Mouse (Mus musculus): ENCODE data around the gene Ntng1. TPM values are rescaled to one million over a fixed set of nuclear protein-coding genes. Genes with fewer than 3 reads are reported as not detected.
A peak's percentile ranks its signal among the peaks of the same experiment; 100 is the strongest.
"Not testable (repeated sequence)": the region's sequence is repeated elsewhere in the genome, so short reads cannot be mapped to it uniquely, and the experiment has no call there.

Ntng1 gene
- polyA plus RNA-seq, 1 experiment from 2014 or later = 0.11 TPM

DNA sequence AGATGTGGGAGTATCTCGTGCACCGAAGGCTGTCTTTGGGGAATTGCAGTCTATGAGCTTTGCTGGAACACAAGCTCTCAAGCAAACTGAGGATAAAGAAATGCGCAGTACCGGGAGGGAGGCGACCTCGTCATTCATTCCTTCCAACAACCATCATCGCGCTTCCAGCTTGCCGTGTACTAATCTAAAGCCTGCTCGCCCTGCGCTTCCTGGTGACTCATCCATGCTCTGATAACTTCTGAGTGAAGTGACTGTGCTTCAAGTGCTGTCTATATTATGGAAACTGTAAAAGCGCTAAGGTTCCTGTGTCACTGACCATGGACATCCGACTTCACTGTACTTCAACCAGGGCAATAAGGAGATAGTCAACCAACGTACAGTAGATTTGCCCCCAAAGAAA, 371.7 kb downstream of the Ntng1 start:
- no peaks in the 10 kb centered on the region for H3K27me3 ChIP-seq
- no peaks in the 10 kb centered on the region for H3K36me3 ChIP-seq
- no peak overlapping the region for H3K9ac ChIP-seq
- peak overlapping the region; percentile 49 for H3K4me2 ChIP-seq
- ATAC-seq (replicated peaks; ENCODE audit: insufficient number of reproducible peaks, insufficient read depth, low FRiP score, low read depth) = peak; percentile 50; the same call in 1 of the 2 replicates
- 29% methylated on average over 14 of the region's 14 CpGs for WGBS
- H3K4me3 ChIP-seq = no peak overlapping the region; the same call in 1 of the 2 replicates
- no peaks in the 10 kb centered on the region for H3K9me3 ChIP-seq (replicated peaks)
- H3K27ac ChIP-seq = no peak overlapping the region
- H3K4me1 ChIP-seq (replicated peaks) = peaks cover 12% of the 10 kb centered on the region

DNA sequence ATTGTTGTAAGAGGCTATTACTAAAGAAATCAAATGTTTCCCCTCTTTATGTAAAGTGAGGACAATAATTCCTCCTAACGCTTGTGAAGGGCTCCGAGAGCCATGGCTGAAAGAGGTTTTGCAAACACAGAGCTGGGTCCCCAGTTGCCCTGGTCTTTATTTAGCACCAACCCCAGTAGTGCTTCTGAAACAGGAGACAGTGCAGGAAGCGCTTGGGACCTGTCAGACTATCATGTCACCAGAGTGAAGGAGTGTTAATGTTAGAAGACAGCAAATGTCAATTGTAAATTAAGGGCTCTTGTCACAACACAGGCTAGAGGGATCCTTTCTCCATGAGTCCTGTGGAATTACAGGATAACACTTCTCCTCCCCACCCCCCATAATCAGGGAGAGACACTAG, 376.9 kb downstream of the Ntng1 start:
- H3K27me3 ChIP-seq = no peaks in the 10 kb centered on the region
- 58% methylated on average over 3 of the region's 3 CpGs for WGBS
- no peak overlapping the region for H3K4me3 ChIP-seq
- no peak for ATAC-seq (replicated peaks; ENCODE audit: insufficient number of reproducible peaks, insufficient read depth, low FRiP score, low read depth)
- H3K4me2 ChIP-seq = no peak overlapping the region
- H3K27ac ChIP-seq = no peak overlapping the region
- peaks cover 9% of the 10 kb centered on the region for H3K4me1 ChIP-seq (replicated peaks)
- H3K36me3 ChIP-seq = no peaks in the 10 kb centered on the region
- H3K9me3 ChIP-seq (replicated peaks) = no peaks in the 10 kb centered on the region
- H3K9ac ChIP-seq = no peak overlapping the region

DNA sequence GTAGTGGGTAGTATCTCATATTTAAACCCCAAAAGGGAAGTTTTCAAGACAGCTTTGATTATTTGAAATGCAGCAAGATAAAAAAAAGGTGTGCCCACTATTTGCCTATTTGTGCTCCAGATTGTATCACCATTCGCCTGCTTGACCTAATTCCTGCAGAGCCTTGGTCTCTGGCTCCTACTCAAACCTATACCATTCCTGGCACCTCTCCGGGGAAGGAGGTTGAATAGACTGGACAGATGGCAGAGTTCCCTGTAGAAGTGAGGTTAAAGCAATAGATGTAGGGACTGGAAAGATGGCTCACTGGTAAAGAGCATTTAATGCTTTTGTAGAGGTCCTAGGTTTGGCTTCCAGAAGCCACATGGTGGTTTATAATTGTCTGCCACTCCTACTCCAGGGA, 378.2 kb downstream of the Ntng1 start:
- no peak for ATAC-seq (replicated peaks; ENCODE audit: insufficient number of reproducible peaks, insufficient read depth, low FRiP score, low read depth)
- 58% methylated on average over 2 of the region's 2 CpGs for WGBS
- no peaks in the 10 kb centered on the region for H3K9me3 ChIP-seq (replicated peaks)
- no peak overlapping the region for H3K9ac ChIP-seq
- no peaks in the 10 kb centered on the region for H3K36me3 ChIP-seq
- no peak overlapping the region for H3K4me2 ChIP-seq
- H3K4me1 ChIP-seq (replicated peaks) = peaks cover 7% of the 10 kb centered on the region
- no peaks in the 10 kb centered on the region for H3K27me3 ChIP-seq
- no peak overlapping the region for H3K4me3 ChIP-seq
- H3K27ac ChIP-seq = no peak overlapping the region

DNA sequence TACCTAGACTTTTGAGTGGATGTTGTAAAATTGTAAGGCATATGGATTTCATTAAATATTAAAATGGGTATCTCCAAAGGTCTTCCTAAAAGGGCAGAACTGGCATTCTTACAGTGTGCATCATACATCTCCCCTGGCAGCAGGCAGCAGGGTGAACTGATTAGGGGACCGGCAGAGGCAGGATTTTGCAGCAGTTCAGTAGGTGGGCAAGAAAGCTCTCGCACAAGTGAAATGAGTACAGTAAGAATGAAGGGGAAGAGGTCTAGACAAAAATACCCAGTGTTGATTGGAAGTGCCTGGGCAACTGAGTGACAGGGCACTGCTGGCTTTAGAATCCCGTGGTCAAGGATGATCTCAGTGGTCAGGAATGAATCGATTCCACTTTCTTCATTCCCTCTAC, 378.7 kb downstream of the Ntng1 start:
- Histone ChIP-seq H3K4me2 (no peak overlapping the region), H3K27me3 (no peaks in the 10 kb centered on the region), H3K9me3 (replicated peaks) (no peaks in the 10 kb centered on the region), H3K4me3 (no peak overlapping the region), H3K27ac (no peak overlapping the region), H3K9ac (no peak overlapping the region), H3K4me1 (replicated peaks) (peaks cover 7% of the 10 kb centered on the region), H3K36me3 (no peaks in the 10 kb centered on the region)
- 25% methylated on average over 4 of the region's 4 CpGs for WGBS
- no peak for ATAC-seq (replicated peaks; ENCODE audit: insufficient number of reproducible peaks, insufficient read depth, low FRiP score, low read depth)

DNA sequence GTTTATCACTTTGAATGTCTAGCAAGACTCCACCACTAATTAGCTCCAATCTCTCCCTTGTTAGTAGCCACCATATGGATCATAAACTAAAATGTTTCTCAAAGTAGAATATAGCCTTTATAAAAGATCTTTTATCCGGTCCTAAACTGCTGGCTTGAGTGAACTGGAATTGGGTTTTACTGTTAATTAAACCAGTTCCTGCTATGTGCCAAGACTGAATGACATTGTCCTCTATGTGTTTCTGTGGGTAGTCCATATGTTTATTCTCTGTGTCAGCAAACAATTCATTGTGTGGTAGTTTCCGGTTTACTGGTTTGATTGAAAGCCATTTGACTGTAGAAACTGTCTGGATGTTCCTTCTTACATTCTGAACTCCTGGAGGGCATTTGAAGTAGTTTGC, 387.4 kb downstream of the Ntng1 start:
- Histone ChIP-seq H3K4me2 (no peak overlapping the region), H3K27ac (no peak overlapping the region), H3K9ac (no peak overlapping the region), H3K4me1 (replicated peaks) (no peaks in the 10 kb centered on the region), H3K9me3 (replicated peaks) (no peaks in the 10 kb centered on the region), H3K4me3 (no peak overlapping the region), H3K27me3 (no peaks in the 10 kb centered on the region), H3K36me3 (no peaks in the 10 kb centered on the region)
- WGBS = 83% methylated on average over 2 of the region's 2 CpGs
- ATAC-seq (replicated peaks; ENCODE audit: insufficient number of reproducible peaks, insufficient read depth, low FRiP score, low read depth) = no peak

DNA sequence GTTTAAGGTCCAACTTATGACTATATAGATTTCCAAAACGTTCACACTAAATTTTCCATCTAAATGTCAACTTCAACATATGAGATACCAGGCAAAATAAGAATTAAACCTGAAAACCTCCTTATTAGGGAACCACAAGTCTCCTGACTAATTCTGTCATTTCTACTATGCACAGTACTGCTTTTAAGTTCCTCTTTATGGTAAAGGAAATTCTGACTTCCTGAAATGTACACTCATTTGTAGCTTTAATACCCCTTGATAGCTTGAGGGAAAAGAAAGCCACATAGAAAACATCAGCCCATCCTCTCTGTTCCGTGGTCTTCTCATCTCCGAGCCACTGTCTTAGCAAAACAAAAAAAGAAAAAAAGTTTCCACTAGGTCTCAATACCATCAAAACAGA, 396.2 kb downstream of the Ntng1 start:
- not testable (repeated sequence) for H3K4me3 ChIP-seq; H3K9me3 ChIP-seq (replicated peaks); H3K27me3 ChIP-seq; H3K4me1 ChIP-seq (replicated peaks); ATAC-seq (replicated peaks; ENCODE audit: insufficient number of reproducible peaks, insufficient read depth, low FRiP score, low read depth); H3K27ac ChIP-seq; H3K9ac ChIP-seq; H3K4me2 ChIP-seq; H3K36me3 ChIP-seq
- 61% methylated on average over 3 of the region's 3 CpGs for WGBS

DNA sequence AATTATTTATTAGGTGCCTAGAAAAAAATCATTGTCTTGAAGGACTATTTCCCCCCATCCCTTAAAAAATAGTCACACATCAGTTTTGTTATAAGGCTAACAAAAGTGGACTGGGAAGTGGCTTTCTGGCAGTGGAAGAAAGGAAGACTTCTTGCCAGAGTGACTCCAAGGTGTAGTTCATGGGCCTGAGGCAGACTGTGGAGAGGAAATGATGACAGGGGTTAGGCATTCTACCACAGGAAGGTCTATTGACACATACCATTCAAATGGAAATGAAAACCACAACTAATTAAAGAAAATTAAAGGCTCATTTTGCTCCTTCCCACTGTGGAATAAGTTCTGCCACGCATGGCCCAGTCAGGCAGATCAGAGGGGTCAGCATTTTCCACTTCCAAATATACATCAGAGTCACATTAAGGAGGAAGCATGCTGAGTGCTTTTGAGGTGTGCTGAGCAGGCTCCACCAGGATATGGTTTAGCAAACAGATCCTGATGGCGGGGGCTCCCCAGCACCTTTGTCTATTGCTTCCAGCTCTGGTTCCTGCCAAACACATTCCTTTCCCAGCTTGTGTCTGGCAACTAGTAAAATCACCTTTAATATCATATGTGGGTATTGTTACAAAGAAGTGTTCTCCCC, 403.2 kb downstream of the Ntng1 start:
- Histone ChIP-seq H3K9me3 (replicated peaks) (no peaks in the 10 kb centered on the region), H3K4me1 (replicated peaks) (peaks cover 3% of the 10 kb centered on the region; the same call in 1 of the 2 replicates), H3K36me3 (no peaks in the 10 kb centered on the region), H3K9ac (no peak overlapping the region), H3K4me2 (no peak overlapping the region), H3K4me3 (no peak overlapping the region), H3K27ac (no peak overlapping the region), H3K27me3 (no peaks in the 10 kb centered on the region)
- WGBS = 38% methylated on average over 2 of the region's 2 CpGs
- ATAC-seq (replicated peaks; ENCODE audit: insufficient number of reproducible peaks, insufficient read depth, low FRiP score, low read depth) = no peak

DNA sequence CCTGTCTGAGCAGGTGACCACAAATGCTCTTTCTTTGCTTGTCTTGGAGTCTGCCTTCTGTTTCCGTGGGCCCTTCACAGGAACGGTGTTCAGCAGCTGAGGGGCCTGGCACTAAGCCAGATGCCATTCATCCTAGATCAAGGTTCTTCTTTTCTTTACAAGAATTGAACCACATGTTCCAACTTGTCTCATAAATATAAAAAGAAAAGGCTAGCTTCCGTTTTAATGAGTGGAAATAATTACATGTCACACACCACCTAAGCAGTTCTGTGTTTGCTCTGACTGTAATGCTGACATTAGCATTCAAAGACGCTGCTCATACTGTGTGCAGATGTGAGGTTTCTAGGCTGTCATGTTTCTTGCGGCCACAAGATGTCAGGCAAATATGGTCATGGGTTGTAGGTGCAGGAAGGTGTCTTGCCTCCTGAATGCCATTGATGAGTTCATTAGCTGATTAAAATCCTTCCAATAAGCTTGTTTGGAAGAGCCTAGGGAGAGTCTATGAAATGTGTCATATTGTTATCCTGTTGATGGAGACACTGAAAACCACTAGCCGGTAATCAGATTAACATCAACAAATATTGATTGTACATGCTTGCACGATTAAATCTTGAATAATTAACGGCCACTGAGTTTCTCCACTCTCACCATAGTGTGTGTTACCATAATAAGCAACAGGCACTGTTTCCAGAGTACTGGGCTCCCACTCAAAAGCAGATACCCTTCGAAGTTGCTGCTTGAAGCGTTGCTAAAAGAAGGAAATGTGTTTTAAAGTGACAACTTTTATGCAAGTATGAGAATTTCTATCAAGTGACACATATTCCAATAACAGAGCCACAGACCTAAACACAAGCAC, 411.3 kb downstream of the Ntng1 start:
- Histone ChIP-seq H3K4me2 (no peak overlapping the region), H3K9ac (no peak overlapping the region), H3K27me3 (0 out of 2 replicates have a peak, but pooled peaks cover 3% of the 10 kb centered on the region), H3K4me1 (replicated peaks) (no peaks in the 10 kb centered on the region), H3K9me3 (replicated peaks) (no peaks in the 10 kb centered on the region), H3K27ac (no peak overlapping the region), H3K36me3 (no peaks in the 10 kb centered on the region), H3K4me3 (no peak overlapping the region)
- no peak for ATAC-seq (replicated peaks; ENCODE audit: insufficient number of reproducible peaks, insufficient read depth, low FRiP score, low read depth)
- 46% methylated on average over 10 of the region's 10 CpGs for WGBS

DNA sequence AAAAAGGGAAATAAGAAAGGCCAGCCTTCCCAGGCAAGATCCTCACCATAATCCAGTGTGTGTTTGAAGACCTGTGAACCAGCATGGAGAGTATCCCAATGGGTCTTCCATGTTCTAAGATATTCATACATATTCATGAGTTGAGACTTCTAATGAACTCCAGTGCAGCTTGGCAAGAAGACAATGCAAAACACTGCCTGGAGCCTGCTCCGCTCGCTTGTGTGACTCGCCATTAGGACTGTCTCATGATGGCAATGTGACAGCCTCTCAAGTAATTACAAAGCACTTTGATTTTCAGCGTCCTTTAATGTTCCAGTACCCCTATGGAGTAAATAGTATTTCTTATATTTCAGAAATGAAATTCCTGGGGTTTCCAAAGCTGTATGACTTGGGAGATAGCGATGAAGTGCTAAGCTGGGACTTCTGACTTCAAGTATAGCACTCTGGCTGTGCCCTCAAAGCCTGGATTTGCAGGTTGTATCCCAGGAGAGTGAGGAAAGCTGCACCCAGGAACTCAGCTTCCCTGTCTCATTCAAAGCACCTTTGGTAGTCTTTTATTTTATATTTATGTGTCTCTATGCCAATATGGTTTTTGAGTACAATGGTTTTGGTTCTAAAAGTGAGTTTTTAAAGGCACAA, 412.1 kb downstream of the Ntng1 start:
- no peak overlapping the region for H3K4me3 ChIP-seq
- ATAC-seq (replicated peaks; ENCODE audit: insufficient number of reproducible peaks, insufficient read depth, low FRiP score, low read depth) = no peak
- H3K4me1 ChIP-seq (replicated peaks) = no peaks in the 10 kb centered on the region
- no peaks in the 10 kb centered on the region for H3K36me3 ChIP-seq
- no peaks in the 10 kb centered on the region for H3K9me3 ChIP-seq (replicated peaks)
- H3K27me3 ChIP-seq = 0 out of 2 replicates have a peak, but pooled peaks cover 3% of the 10 kb centered on the region
- H3K9ac ChIP-seq = no peak overlapping the region
- WGBS = 63% methylated on average over 5 of the region's 5 CpGs
- H3K4me2 ChIP-seq = no peak overlapping the region
- no peak overlapping the region for H3K27ac ChIP-seq
